Mouse (Mus musculus): ENCODE data around the gene Rilp. TPM values are rescaled to one million over a fixed set of nuclear protein-coding genes. Genes with fewer than 3 reads are reported as not detected.
A peak's percentile ranks its signal among the peaks of the same experiment; 100 is the strongest.
"Not testable (repeated sequence)": the region's sequence is repeated elsewhere in the genome, so short reads cannot be mapped to it uniquely, and the experiment has no call there.

Rilp gene
- polyA plus RNA-seq, 1 experiment from 2014 or later, result 1.5 TPM

- Histone ChIP-seq H3K4me1 (replicated peaks) (peaks cover 38% of the 10 kb centered on the region), H3K4me3 (no peak overlapping the region), H3K9me3 (no peaks in the 10 kb centered on the region), H3K4me2 (no peak overlapping the region), H3K27me3 (no peaks in the 10 kb centered on the region), H3K36me3 (peaks cover 30% of the 10 kb centered on the region), H3K27ac (peak overlapping the region; percentile 40; the same call in 1 of the 2 replicates), H3K9ac (peak overlapping the region; percentile 53; the same call in 1 of the 2 replicates)
- no peak for ATAC-seq (ENCODE audit: low FRiP score)
- WGBS, result 65% methylated on average over 7 of the region's 7 CpGs
These were observed 43.1 kb downstream of the Rilp start for GRCm38 (mm10) chr11:75552906-75553482.

- ATAC-seq (ENCODE audit: low FRiP score); H3K9ac ChIP-seq; H3K4me2 ChIP-seq; H3K9me3 ChIP-seq; H3K4me3 ChIP-seq; H3K27me3 ChIP-seq; H3K27ac ChIP-seq: not testable (repeated sequence)
- peaks cover 42% of the 10 kb centered on the region for H3K36me3 ChIP-seq
- peaks cover 19% of the 10 kb centered on the region for H3K4me1 ChIP-seq (replicated peaks)
- 96% methylated on average over 6 of the region's 6 CpGs for WGBS
These were observed 46.1 kb downstream of the Rilp start for GRCm38 (mm10) chr11:75556006-75556405.

GRCm38 (mm10) chr11:75557142-75557541 is 47.2 kb downstream of the Rilp start:
- Histone ChIP-seq H3K27me3 (no peaks in the 10 kb centered on the region), H3K9me3 (no peaks in the 10 kb centered on the region), H3K4me3 (no peak overlapping the region), H3K9ac (no peak overlapping the region), H3K36me3 (peaks cover 50% of the 10 kb centered on the region), H3K4me1 (replicated peaks) (peaks cover 8% of the 10 kb centered on the region), H3K4me2 (no peak overlapping the region), H3K27ac (no peak overlapping the region)
- WGBS, result 67% methylated on average over 6 of the region's 6 CpGs
- no peak for ATAC-seq (ENCODE audit: low FRiP score)

GRCm38 (mm10) chr11:75558101-75558500 is 48.2 kb downstream of the Rilp start:
- WGBS, result 93% methylated on average over 1 of the region's 1 CpGs

GRCm38 (mm10) chr11:75559870-75560504 is 50.1 kb downstream of the Rilp start:
- H3K27ac ChIP-seq, result no peak overlapping the region
- H3K4me2 ChIP-seq, result no peak overlapping the region
- 96% methylated on average over 8 of the region's 8 CpGs for WGBS
- H3K9ac ChIP-seq, result no peak overlapping the region
- no peaks in the 10 kb centered on the region for H3K4me1 ChIP-seq (replicated peaks)
- no peaks in the 10 kb centered on the region for H3K27me3 ChIP-seq
- no peak for ATAC-seq (ENCODE audit: low FRiP score)
- no peaks in the 10 kb centered on the region for H3K9me3 ChIP-seq
- peaks cover 67% of the 10 kb centered on the region for H3K36me3 ChIP-seq
- H3K4me3 ChIP-seq, result no peak overlapping the region

More at GRCm38 (mm10) chr11:75558101-75558500, 48.2 kb downstream of the Rilp start:
- H3K9me3 ChIP-seq, result no peaks in the 10 kb centered on the region
- H3K27ac ChIP-seq, result no peak overlapping the region
- no peak overlapping the region for H3K4me2 ChIP-seq
- ATAC-seq (ENCODE audit: low FRiP score), result no peak
- no peaks in the 10 kb centered on the region for H3K27me3 ChIP-seq
- H3K36me3 ChIP-seq, result peaks cover 59% of the 10 kb centered on the region
- H3K4me3 ChIP-seq, result no peak overlapping the region
- H3K9ac ChIP-seq, result no peak overlapping the region
- no peaks in the 10 kb centered on the region for H3K4me1 ChIP-seq (replicated peaks)

- 83% methylated on average over 14 of the region's 14 CpGs for WGBS
- ATAC-seq (ENCODE audit: low FRiP score), result no peak
- Histone ChIP-seq H3K4me2 (no peak overlapping the region), H3K9me3 (no peaks in the 10 kb centered on the region), H3K4me3 (no peak overlapping the region), H3K4me1 (replicated peaks) (no peaks in the 10 kb centered on the region), H3K9ac (no peak overlapping the region), H3K27me3 (no peaks in the 10 kb centered on the region), H3K36me3 (peaks cover 74% of the 10 kb centered on the region), H3K27ac (no peak overlapping the region)
These were observed 50.9 kb downstream of the Rilp start for GRCm38 (mm10) chr11:75560530-75561409.

- H3K27ac ChIP-seq, result no peak overlapping the region
- H3K9me3 ChIP-seq, result no peaks in the 10 kb centered on the region
- no peak overlapping the region for H3K4me3 ChIP-seq
- no peaks in the 10 kb centered on the region for H3K4me1 ChIP-seq (replicated peaks)
- peaks cover 81% of the 10 kb centered on the region for H3K36me3 ChIP-seq
- no peak for ATAC-seq (ENCODE audit: low FRiP score)
- H3K4me2 ChIP-seq, result no peak overlapping the region
- H3K9ac ChIP-seq, result no peak overlapping the region
- no peaks in the 10 kb centered on the region for H3K27me3 ChIP-seq
- whole genome bisulfite sequencing, result 88% methylated on average over 5 of the region's 5 CpGs
These were observed 51.5 kb downstream of the Rilp start for GRCm38 (mm10) chr11:75561410-75561791.

MicroRNA genes within 50 kb of the gene (microRNA counts, 519-probe panel; counts per million panel counts)
- microRNA mmu-miR-22, result 4,957 counts per million, percentile 85 among the panel's probes with 10 or more counts

Small RNA genes within 50 kb of the gene (microRNA-seq; reads per million reads assigned to microRNA genes)
- gene Mir22, result 2,899 reads per million, percentile 85 among the genes with 10 or more reads in this experiment
- not detected for gene Mir3971

Other genes starting within 250 kb of the Rilp start
- gene Rpa1, start 161.8 kb upstream of the Rilp start, polyA plus RNA-seq (2015; fragmentation: Nextera tagmentation; extraction: Ambion mirVana), result 58.8 and 63.6 TPM in 2 replicates
- 16.9 and 17.6 TPM in 2 replicates for gene Smyd4, start 161.7 kb upstream of the Rilp start, polyA plus RNA-seq (2015; fragmentation: Nextera tagmentation; extraction: Ambion mirVana)
- gene Serpinf1, start 87.4 kb upstream of the Rilp start, polyA plus RNA-seq (2015; fragmentation: Nextera tagmentation; extraction: Ambion mirVana), result 55.4 and 63.1 TPM in 2 replicates
- 0.12 TPM in 1 of 2 replicates, not detected in the other for gene Serpinf2, start 70.5 kb upstream of the Rilp start, polyA plus RNA-seq (2015; fragmentation: Nextera tagmentation; extraction: Ambion mirVana)
- gene Wdr81, start 55.4 kb upstream of the Rilp start, polyA plus RNA-seq (2015; fragmentation: Nextera tagmentation; extraction: Ambion mirVana), result 6.2 and 7.1 TPM in 2 replicates
- 2.7 and 3.4 TPM in 2 replicates for gene Tlcd2, start 48.4 kb upstream of the Rilp start, polyA plus RNA-seq (2015; fragmentation: Nextera tagmentation; extraction: Ambion mirVana)
- gene Prpf8, start 23.3 kb upstream of the Rilp start, polyA plus RNA-seq (2015; fragmentation: Nextera tagmentation; extraction: Ambion mirVana), result 49.2 and 51.8 TPM in 2 replicates
- gene Scarf1, start 3.4 kb downstream of the Rilp start, polyA plus RNA-seq (2015; fragmentation: Nextera tagmentation; extraction: Ambion mirVana), result 4.6 and 4.8 TPM in 2 replicates
- gene Slc43a2, start 21.6 kb downstream of the Rilp start, polyA plus RNA-seq (2015; fragmentation: Nextera tagmentation; extraction: Ambion mirVana), result 19.7 and 21.0 TPM in 2 replicates
- gene Pitpna, start 78.0 kb downstream of the Rilp start, polyA plus RNA-seq (2015; fragmentation: Nextera tagmentation; extraction: Ambion mirVana), result 94.8 and 101 TPM in 2 replicates
- gene Inpp5k, start 120.9 kb downstream of the Rilp start, polyA plus RNA-seq (2015; fragmentation: Nextera tagmentation; extraction: Ambion mirVana), result 38.8 and 41.2 TPM in 2 replicates
- 8.8 and 9.6 TPM in 2 replicates for gene Myo1c, start 140.4 kb downstream of the Rilp start, polyA plus RNA-seq (2015; fragmentation: Nextera tagmentation; extraction: Ambion mirVana)
- gene Crk, start 169.2 kb downstream of the Rilp start, polyA plus RNA-seq (2015; fragmentation: Nextera tagmentation; extraction: Ambion mirVana), result 120 TPM in 2 replicates
- gene Ywhae, start 222.8 kb downstream of the Rilp start, polyA plus RNA-seq (2015; fragmentation: Nextera tagmentation; extraction: Ambion mirVana), result 1,500 and 1,527 TPM in 2 replicates

All from hindbrain, embryonic 13.5 days (tissue).